ENCODE assay signal across 25 mouse cellular contexts in genomic region chr4:85319092-85319491, GRCm38 (mm10).
DNase-seq lines count a peak whose midpoint lies in the region; ATAC-seq and TF ChIP-seq lines count a peak whose summit lies in the region.
"Had no signal": no experiment of that assay in that cellular context is flagged by ENCODE, and none has a peak within 500 bp of the region (broad histone marks: within the 10 kb centered on the region; RNA-seq: fewer than 3 reads in every experiment).

No protein-coding gene starts in this region.

- TF ChIP-seq CTCF in midbrain, postnatal 0 days (IDR thresholded peaks at IDR 0.05), result no peak

- H3K4me3 ChIP-seq in midbrain, embryonic 11.5 days (ENCODE audit: low read depth, low read length), result no peak overlapping the region
- H3K4me3 ChIP-seq in midbrain, postnatal 0 days (ENCODE audit: low read depth, low read length), result no peak overlapping the region
- H3K4me3 ChIP-seq in midbrain, embryonic 13.5 days (replicated peaks), result no peak overlapping the region
- H3K4me3 ChIP-seq: embryonic facial prominence, embryonic 12.5 days; embryonic facial prominence, embryonic 15.5 days; gastrocnemius, adult 2 months; heart, embryonic 13.5 days had no signal

- 24% methylated on average over 3 of the region's 3 CpGs for WGBS in midbrain, embryonic 11.5 days
- 32% methylated on average over 3 of the region's 3 CpGs for WGBS in midbrain, postnatal 0 days
- WGBS in midbrain, embryonic 13.5 days, result 17% methylated on average over 3 of the region's 3 CpGs

- no peaks in the 10 kb centered on the region for H3K27me3 ChIP-seq in midbrain, embryonic 11.5 days (ENCODE audit: control insufficient read depth, insufficient read depth, low read length)
- H3K27me3 ChIP-seq in midbrain, postnatal 0 days (ENCODE audit: insufficient read depth, low read length), result no peaks in the 10 kb centered on the region
- H3K27me3 ChIP-seq in midbrain, embryonic 13.5 days, result no peaks in the 10 kb centered on the region
- H3K27me3 ChIP-seq: embryonic facial prominence, embryonic 12.5 days; embryonic facial prominence, embryonic 15.5 days; heart, embryonic 13.5 days had no signal

- H3K4me1 ChIP-seq in midbrain, embryonic 11.5 days (ENCODE audit: control insufficient read depth, insufficient read depth, low read length), result peaks cover 6% of the 10 kb centered on the region; the same call in 1 of the 2 replicates
- no peaks in the 10 kb centered on the region for H3K4me1 ChIP-seq in midbrain, postnatal 0 days (ENCODE audit: insufficient read depth, low read length)
- H3K4me1 ChIP-seq in midbrain, embryonic 13.5 days (replicated peaks), result peaks cover 8% of the 10 kb centered on the region
- H3K4me1 ChIP-seq: embryonic facial prominence, embryonic 12.5 days; embryonic facial prominence, embryonic 15.5 days; heart, embryonic 13.5 days had no signal

- no peaks in the 10 kb centered on the region for H3K9me3 ChIP-seq in midbrain, embryonic 11.5 days (ENCODE audit: control insufficient read depth, low read length)
- H3K9me3 ChIP-seq in midbrain, postnatal 0 days (ENCODE audit: low read length), result no peaks in the 10 kb centered on the region
- H3K9me3 ChIP-seq in midbrain, embryonic 13.5 days, result no peaks in the 10 kb centered on the region
- H3K9me3 ChIP-seq: embryonic facial prominence, embryonic 12.5 days; embryonic facial prominence, embryonic 15.5 days; heart, embryonic 13.5 days had no signal

- no peaks in the 10 kb centered on the region for H3K36me3 ChIP-seq in midbrain, embryonic 11.5 days (ENCODE audit: control insufficient read depth, insufficient read depth, low read length)
- H3K36me3 ChIP-seq in midbrain, postnatal 0 days (ENCODE audit: insufficient read depth, low read length), result no peaks in the 10 kb centered on the region
- H3K36me3 ChIP-seq in midbrain, embryonic 13.5 days, result no peaks in the 10 kb centered on the region
- H3K36me3 ChIP-seq: embryonic facial prominence, embryonic 12.5 days; embryonic facial prominence, embryonic 15.5 days; heart, embryonic 13.5 days had no signal

- DNase-seq in midbrain, embryonic 11.5 days (ENCODE audit: low spot score, missing footprints), result peak; percentile 88
- no peak for DNase-seq in midbrain, postnatal 0 days (ENCODE audit: low spot score)
- peak; percentile 55 for DNase-seq in retina, adult 2 months (ENCODE audit: low read depth, low spot score)
- peak; percentile 30 for DNase-seq in retina, postnatal 7 days (ENCODE audit: low read depth, low spot score)
- no peak for DNase-seq in adrenal gland, postnatal 14 days
- DNase-seq in urinary bladder, adult 2 months (ENCODE audit: low spot score), result no peak
- DNase-seq: adrenal gland, adult 2 months; adrenal gland, postnatal 25 days; cerebellum, adult 11 months; cerebellum, adult 2 months; cerebellum, adult 9-11 months; cerebellum, postnatal 25 days; forebrain, postnatal 0 days; gastrocnemius, adult 2 months; gastrocnemius, postnatal 25 days; heart, adult 18-20 months; heart, postnatal 14 days; heart, postnatal 4 days had no signal

- H3K9ac ChIP-seq in midbrain, embryonic 11.5 days (ENCODE audit: low read length), result no peak overlapping the region
- H3K9ac ChIP-seq in midbrain, postnatal 0 days (replicated peaks; ENCODE audit: low read length, poor library complexity, severe bottlenecking), result no peak overlapping the region
- H3K9ac ChIP-seq in midbrain, embryonic 13.5 days (replicated peaks), result no peak overlapping the region
- H3K9ac ChIP-seq: embryonic facial prominence, embryonic 12.5 days; embryonic facial prominence, embryonic 15.5 days; forebrain, postnatal 0 days; heart, embryonic 13.5 days had no signal

- no peak overlapping the region for H3K4me2 ChIP-seq in midbrain, embryonic 11.5 days
- H3K4me2 ChIP-seq in midbrain, postnatal 0 days (ENCODE audit: low read depth, low read length, poor library complexity, severe bottlenecking), result no peak overlapping the region
- H3K4me2 ChIP-seq in midbrain, embryonic 13.5 days (replicated peaks), result no peak overlapping the region
- H3K4me2 ChIP-seq: embryonic facial prominence, embryonic 12.5 days; embryonic facial prominence, embryonic 15.5 days; heart, embryonic 13.5 days had no signal

- peak; percentile 82 for ATAC-seq in midbrain, embryonic 11.5 days (ENCODE audit: low FRiP score)
- ATAC-seq in midbrain, postnatal 0 days (ENCODE audit: low FRiP score), result no peak
- peak; percentile 66; the same call in 1 of the 2 replicates for ATAC-seq in midbrain, embryonic 13.5 days
- ATAC-seq: CD4-positive, CD25-positive, alpha-beta regulatory T cell, adult 4 months; forebrain, embryonic 14.5 days; forebrain, postnatal 0 days; hindbrain, embryonic 16.5 days had no signal

- no peak overlapping the region for H3K27ac ChIP-seq in midbrain, embryonic 11.5 days (ENCODE audit: low read depth, low read length)
- no peak overlapping the region for H3K27ac ChIP-seq in midbrain, postnatal 0 days (ENCODE audit: low read depth, low read length)
- H3K27ac ChIP-seq in midbrain, embryonic 13.5 days, result no peak overlapping the region
- H3K27ac ChIP-seq: embryonic facial prominence, embryonic 12.5 days; embryonic facial prominence, embryonic 15.5 days; gastrocnemius, adult 2 months; heart, embryonic 13.5 days had no signal

Comparison
In these comparisons a context has a peak if more than half of its experiments do, and no peak if none do; other contexts are left out.
1. DNase-seq: peak in midbrain, embryonic 11.5 days (single experiment), retina, adult 2 months (single experiment) and retina, postnatal 7 days (single experiment); none in midbrain, postnatal 0 days (single experiment), adrenal gland, postnatal 14 days (single experiment) and urinary bladder, adult 2 months (single experiment).